Mouse (Mus musculus) testis, postnatal 14 days (tissue): ENCODE results near the gene Map3k4.
"Not testable (repeated sequence)": the region's sequence is repeated elsewhere in the genome, so short reads cannot be mapped to it uniquely, and the experiment has no call there.

Source experiments
- DNase-seq: peaks from one replicate; pipeline ENCODE4 v3.0.0; 2021; ENCODE audit warnings: low spot score

Map3k4 gene

GRCm38 (mm10) chr17:12268538-12268937 is 50.1 kb downstream of the Map3k4 start:
- no peak for DNase-seq

- no peak for DNase-seq
These were observed 50.5 kb downstream of the Map3k4 start for GRCm38 (mm10) chr17:12268091-12268490.

GRCm38 (mm10) chr17:12265969-12266925 is 52.3 kb downstream of the Map3k4 start:
- no peak for DNase-seq

GRCm38 (mm10) chr17:12264293-12264692 is 54.3 kb downstream of the Map3k4 start:
- DNase-seq: no peak

GRCm38 (mm10) chr17:12263787-12264186 is 54.8 kb downstream of the Map3k4 start:
- no peak for DNase-seq

GRCm38 (mm10) chr17:12262851-12263250 is 55.7 kb downstream of the Map3k4 start:
- no peak for DNase-seq

- no peak for DNase-seq
These were observed 56.7 kb downstream of the Map3k4 start for GRCm38 (mm10) chr17:12261887-12262286.

GRCm38 (mm10) chr17:12261376-12261775 is 57.2 kb downstream of the Map3k4 start:
- DNase-seq: no peak

GRCm38 (mm10) chr17:12259957-12260356 is 58.6 kb downstream of the Map3k4 start:
- DNase-seq: no peak

GRCm38 (mm10) chr17:12258517-12258916 is 60.1 kb downstream of the Map3k4 start:
- no peak for DNase-seq

- no peak for DNase-seq
These were observed 62.5 kb downstream of the Map3k4 start for GRCm38 (mm10) chr17:12256142-12256541.

GRCm38 (mm10) chr17:12250581-12250980 is 68.0 kb downstream of the Map3k4 start:
- no peak for DNase-seq

- DNase-seq: no peak
These were observed 68.7 kb downstream of the Map3k4 start for GRCm38 (mm10) chr17:12249783-12250504.

- no peak for DNase-seq
These were observed 77.9 kb downstream of the Map3k4 start for GRCm38 (mm10) chr17:12240701-12241100.

GRCm38 (mm10) chr17:12232724-12233123 is 85.9 kb downstream of the Map3k4 start:
- no peak for DNase-seq

- DNase-seq: no peak
These were observed 87.5 kb downstream of the Map3k4 start for GRCm38 (mm10) chr17:12231087-12231486.

GRCm38 (mm10) chr17:12230167-12230566 is 88.4 kb downstream of the Map3k4 start:
- DNase-seq: no peak

- no peak for DNase-seq
These were observed 88.8 kb downstream of the Map3k4 start for GRCm38 (mm10) chr17:12229756-12230155.

- DNase-seq: no peak
These were observed 90.1 kb downstream of the Map3k4 start for GRCm38 (mm10) chr17:12228471-12228870.

- no peak for DNase-seq
These were observed 90.6 kb downstream of the Map3k4 start for GRCm38 (mm10) chr17:12228001-12228400.

GRCm38 (mm10) chr17:12226551-12226950 is 92.0 kb downstream of the Map3k4 start:
- DNase-seq: no peak

GRCm38 (mm10) chr17:12225227-12225626 is 93.4 kb downstream of the Map3k4 start:
- DNase-seq: no peak

GRCm38 (mm10) chr17:12224551-12224950 is 94.0 kb downstream of the Map3k4 start:
- not testable (repeated sequence) for DNase-seq
